Mouse (Mus musculus) forebrain, postnatal 0 days (tissue): ENCODE measurements at regions not wholly inside any gene's neighbourhood (a gene's known extent, or its start where the extent isn't known, plus 50 kb on each side); places are given as distances from the start of the nearest gene placed in this dataset.

Source experiments
- ATAC-seq: fragments of 200-750 bp; cut with Nextera tagmentation; 2 replicates; pipeline ENCODE4 v1.8.0; 2017; ENCODE audit warnings: mild to moderate bottlenecking, moderate library complexity
- DNase-seq: peaks from one replicate; pipeline ENCODE4 v3.0.0-alpha.2; 2015
- H3K27ac ChIP-seq: fragments of 300-500 bp; sonication (generic); 2 replicates; pipeline ENCODE4 v1.5.1; 2014; ENCODE audit warnings: low read depth, mild to moderate bottlenecking, antibody characterized with exemption, low read length, moderate library complexity, mixed read lengths
- H3K27me3 ChIP-seq: fragments of 300-500 bp; sonication (generic); 2 replicates; pipeline ENCODE4 v1.6.1; 2014; ENCODE audit warnings: mild to moderate bottlenecking, low read length, mixed read lengths; ENCODE audit not compliant: insufficient read depth
- H3K36me3 ChIP-seq: fragments of 300-500 bp; sonication (generic); 2 replicates; pipeline ENCODE4 v1.6.1; 2014; ENCODE audit warnings: mild to moderate bottlenecking, moderate library complexity; ENCODE audit not compliant: insufficient read depth
- H3K4me1 ChIP-seq: fragments of 300-500 bp; sonication (generic); 2 replicates; pipeline ENCODE4 v1.6.1; 2014; ENCODE audit warnings: antibody characterized with exemption; ENCODE audit not compliant: insufficient read depth
- H3K4me2 ChIP-seq: fragments of 300-500 bp; sonication (generic); 2 replicates; pipeline ENCODE4 v1.6.1; 2014; ENCODE audit warnings: low read depth, mild to moderate bottlenecking, moderate library complexity
- H3K4me3 ChIP-seq: fragments of 300-500 bp; sonication (generic); 2 replicates; pipeline ENCODE4 v1.5.1; 2014; ENCODE audit warnings: low read depth, low read length, mixed read lengths
- H3K9ac ChIP-seq: fragments of 300-500 bp; sonication (generic); 2 replicates; pipeline ENCODE4 v1.6.1; 2014; ENCODE audit warnings: mild to moderate bottlenecking
- H3K9me3 ChIP-seq: fragments of 300-500 bp; sonication (generic); 2 replicates; pipeline ENCODE4 v1.6.1; 2016; ENCODE audit warnings: low read length
- CTCF ChIP-seq: sonication (generic); IDR thresholded peaks from 2 replicates; pipeline ENCODE4 v1.5.1; 2016; ENCODE audit warnings: antibody characterized with exemption, control low read depth, low read depth
- WGBS: fragments of 180-500 bp; shearing (Covaris S2); extraction: QIAGEN DNeasy Blood & Tissue Kit; methylation state at CpG from one replicate; pipeline ENCODE4 v1.1.7; 2014; 5-methylcytosine and 5-hydroxymethylcytosine counted together

DNA sequence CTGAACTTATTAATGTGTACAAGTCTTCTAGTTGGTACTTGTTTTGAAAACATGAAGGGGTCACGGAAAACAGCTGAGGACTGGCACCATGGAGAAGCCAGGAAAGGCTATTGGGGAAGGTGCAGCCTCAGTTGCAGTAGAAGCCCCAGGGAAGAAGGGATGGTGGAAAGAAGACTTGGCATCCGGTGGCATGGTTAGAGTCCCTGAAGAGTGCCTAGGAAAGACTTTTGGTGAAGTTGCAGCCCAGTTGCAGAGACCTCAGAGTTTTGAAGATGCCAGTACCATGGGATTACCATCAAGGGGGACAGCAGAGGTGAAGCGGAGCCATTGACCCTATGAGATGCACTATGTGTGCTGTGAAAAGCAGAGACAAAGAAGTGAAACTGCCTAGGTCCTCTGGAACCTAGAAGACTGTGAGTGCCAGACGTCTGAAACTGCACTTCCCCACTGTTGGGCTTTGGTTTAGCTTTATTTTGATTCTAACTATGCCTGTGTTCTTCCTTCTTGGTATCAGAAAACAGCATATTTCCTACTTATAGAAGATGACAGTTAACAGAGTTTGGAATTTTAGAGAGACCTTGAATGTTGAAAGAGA, 96.9 kb upstream of the Zfp648 start:
- 83% methylated on average over 4 of the region's 4 CpGs for WGBS
- peaks cover 8% of the 10 kb centered on the region for H3K4me1 ChIP-seq
- H3K27me3 ChIP-seq: no peaks in the 10 kb centered on the region
- H3K9me3 ChIP-seq: no peaks in the 10 kb centered on the region
- H3K4me2 ChIP-seq: no peak overlapping the region
- DNase-seq (no peak), ATAC-seq (no peak)
- H3K4me3 ChIP-seq: no peak overlapping the region
- H3K27ac ChIP-seq: peak overlapping the region; percentile 70
- H3K36me3 ChIP-seq: no peaks in the 10 kb centered on the region
- no peak overlapping the region for H3K9ac ChIP-seq
- no peak for TF ChIP-seq CTCF

DNA sequence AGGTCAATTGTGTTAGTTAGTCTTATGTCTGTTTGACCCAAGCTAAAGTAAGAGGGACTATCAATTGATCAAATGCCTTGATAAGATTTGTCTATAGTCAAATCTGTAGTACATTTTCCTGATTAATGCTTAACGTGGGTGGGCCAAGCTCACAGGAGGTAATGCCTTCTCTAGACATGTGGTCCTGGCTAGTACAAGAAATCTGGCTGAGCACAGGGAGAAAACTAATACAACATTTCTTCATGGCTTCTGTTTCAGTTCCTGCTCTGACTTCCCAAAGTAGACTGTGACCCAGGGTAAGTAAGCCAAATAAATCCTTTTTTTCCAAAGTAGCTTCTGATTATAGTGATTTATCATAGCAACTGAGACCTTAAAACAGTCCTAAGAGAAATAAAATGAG, 96.2 kb upstream of the Zfp648 start:
- Histone ChIP-seq H3K4me3 (no peak overlapping the region), H3K27ac (no peak overlapping the region), H3K9ac (no peak overlapping the region), H3K36me3 (no peaks in the 10 kb centered on the region), H3K4me2 (no peak overlapping the region), H3K4me1 (peaks cover 8% of the 10 kb centered on the region), H3K27me3 (no peaks in the 10 kb centered on the region), H3K9me3 (no peaks in the 10 kb centered on the region)
- ATAC-seq (no peak), DNase-seq (no peak)
- TF ChIP-seq CTCF: no peak
- WGBS: 80% methylated on average over 1 of the region's 1 CpGs

DNA sequence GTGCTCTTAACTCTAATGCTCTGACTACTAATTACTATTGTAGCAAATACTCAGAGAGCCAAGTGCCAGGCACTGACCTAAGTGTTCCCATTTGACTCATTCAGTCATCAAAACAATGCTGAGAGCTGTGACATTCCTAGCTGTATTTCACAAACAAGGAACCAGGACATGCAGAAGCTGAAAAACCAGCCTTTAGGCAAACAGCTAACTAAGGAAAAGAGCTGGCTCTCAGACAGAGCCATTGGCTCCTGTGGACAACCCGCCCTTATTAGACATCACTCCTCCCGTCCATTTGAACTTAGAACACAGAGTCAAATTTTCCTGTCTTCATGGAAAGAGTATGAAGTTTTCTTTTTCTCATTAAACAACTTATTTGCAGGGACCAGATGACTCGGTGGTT, 88.5 kb upstream of the Zfp648 start:
- Histone ChIP-seq H3K27ac (no peak overlapping the region), H3K4me2 (no peak overlapping the region), H3K36me3 (no peaks in the 10 kb centered on the region), H3K9ac (no peak overlapping the region), H3K27me3 (no peaks in the 10 kb centered on the region), H3K4me1 (no peaks in the 10 kb centered on the region), H3K4me3 (no peak overlapping the region), H3K9me3 (no peaks in the 10 kb centered on the region)
- no peak for ATAC-seq
- 64% methylated on average over 3 of the region's 3 CpGs for WGBS
- DNase-seq: no peak
- TF ChIP-seq CTCF: no peak

DNA sequence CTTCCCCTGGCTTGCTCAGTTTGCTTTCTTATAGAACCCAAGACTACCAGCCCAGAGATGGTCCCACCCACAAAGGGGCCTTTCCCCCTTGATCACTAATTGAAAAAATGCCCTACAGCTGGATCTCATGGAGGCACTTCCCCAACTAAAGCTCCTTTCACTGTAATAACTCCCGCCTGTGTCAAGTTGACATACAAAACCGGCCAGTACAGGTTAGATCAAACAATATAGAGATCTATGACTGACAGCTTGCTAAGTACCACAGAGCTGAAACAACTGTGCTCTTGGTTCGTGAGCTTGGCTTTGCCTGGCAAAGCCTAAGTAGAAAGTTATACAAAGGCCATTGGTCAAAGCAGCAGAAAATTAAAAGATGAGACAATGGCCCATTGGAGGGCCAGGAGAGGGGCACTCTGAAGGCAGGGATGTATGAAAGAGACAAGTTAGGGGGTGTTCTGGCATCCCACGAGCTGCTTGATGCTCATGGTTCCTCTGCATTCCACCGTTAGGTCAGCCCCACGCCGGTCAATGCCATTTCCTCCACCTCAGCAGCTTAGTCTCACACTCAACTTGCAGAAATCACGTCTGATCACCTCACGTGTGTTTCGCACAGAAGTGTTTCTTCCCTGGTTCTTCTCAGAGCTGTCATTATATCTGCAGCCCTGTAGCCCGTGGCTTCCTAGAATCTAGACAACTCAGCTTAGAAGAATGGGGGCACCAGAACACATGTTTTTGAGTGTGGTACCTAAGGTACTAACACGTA, 87.5 kb upstream of the Zfp648 start:
- H3K27ac ChIP-seq: no peak overlapping the region
- no peak overlapping the region for H3K9ac ChIP-seq
- no peaks in the 10 kb centered on the region for H3K27me3 ChIP-seq
- no peaks in the 10 kb centered on the region for H3K36me3 ChIP-seq
- WGBS: 71% methylated on average over 12 of the region's 12 CpGs
- H3K4me1 ChIP-seq: no peaks in the 10 kb centered on the region
- H3K9me3 ChIP-seq: no peaks in the 10 kb centered on the region
- H3K4me3 ChIP-seq: no peak overlapping the region
- DNase-seq (no peak), ATAC-seq (no peak)
- H3K4me2 ChIP-seq: no peak overlapping the region
- no peak for TF ChIP-seq CTCF

DNA sequence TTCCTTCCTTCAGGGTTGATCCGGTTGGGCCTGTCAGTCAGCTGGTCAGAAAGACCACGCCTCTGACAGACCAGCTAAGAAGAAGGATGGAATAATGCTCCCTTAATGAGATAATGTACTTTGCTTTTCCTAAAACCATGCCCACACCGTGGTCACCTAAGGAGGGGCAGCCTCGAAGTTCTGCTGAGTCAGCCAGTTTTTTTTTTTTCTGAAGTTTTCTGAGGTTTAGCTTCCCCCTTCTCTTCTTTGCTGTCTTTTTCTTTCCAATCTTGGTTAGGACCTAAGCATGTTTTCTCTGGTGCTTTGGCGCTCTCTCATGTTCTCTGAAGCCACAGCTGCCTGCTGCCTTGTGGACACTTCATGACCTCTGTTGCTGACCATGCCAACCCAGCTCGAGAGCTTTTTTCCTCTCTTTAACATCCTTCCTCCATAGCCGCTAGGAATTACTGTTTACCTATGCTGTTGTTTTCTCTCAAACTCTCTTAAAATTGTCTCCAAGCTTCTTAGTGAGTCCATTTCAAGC, 84.7 kb upstream of the Zfp648 start:
- Histone ChIP-seq H3K27ac (no peak overlapping the region), H3K27me3 (no peaks in the 10 kb centered on the region), H3K9ac (no peak overlapping the region), H3K9me3 (no peaks in the 10 kb centered on the region), H3K4me2 (no peak overlapping the region), H3K36me3 (no peaks in the 10 kb centered on the region), H3K4me3 (no peak overlapping the region), H3K4me1 (no peaks in the 10 kb centered on the region)
- no peak for TF ChIP-seq CTCF
- DNase-seq: no peak
- ATAC-seq: no peak
- 89% methylated on average over 7 of the region's 7 CpGs for WGBS

DNA sequence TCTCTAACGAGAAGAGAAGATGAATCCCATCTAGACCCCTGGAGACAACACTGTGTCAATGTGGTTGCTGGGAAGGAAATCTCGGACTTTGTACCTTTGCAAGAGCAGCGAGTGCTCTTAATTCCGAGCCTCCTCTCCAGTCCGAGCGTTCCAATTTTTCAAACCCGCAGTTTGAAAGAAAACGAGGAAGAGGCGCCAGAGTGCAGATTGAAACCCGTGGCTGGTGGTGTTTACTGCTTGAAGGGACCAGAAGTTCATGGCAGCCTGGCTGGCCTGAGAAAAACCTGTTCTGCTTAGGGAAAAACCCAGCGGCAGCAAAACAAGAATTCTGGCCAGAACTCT, 83.7 kb upstream of the Zfp648 start:
- no peak overlapping the region for H3K4me3 ChIP-seq
- ATAC-seq: no peak
- H3K9me3 ChIP-seq: no peaks in the 10 kb centered on the region
- no peaks in the 10 kb centered on the region for H3K36me3 ChIP-seq
- H3K27me3 ChIP-seq: no peaks in the 10 kb centered on the region
- no peaks in the 10 kb centered on the region for H3K4me1 ChIP-seq
- H3K4me2 ChIP-seq: peak overlapping the region; percentile 27
- peak; percentile 19 for DNase-seq
- no peak for TF ChIP-seq CTCF
- peak overlapping the region; percentile 28; the same call in 1 of the 2 replicates for H3K9ac ChIP-seq
- 23% methylated on average over 11 of the region's 11 CpGs for WGBS
- peak overlapping the region; percentile 24; the same call in 1 of the 2 replicates for H3K27ac ChIP-seq

DNA sequence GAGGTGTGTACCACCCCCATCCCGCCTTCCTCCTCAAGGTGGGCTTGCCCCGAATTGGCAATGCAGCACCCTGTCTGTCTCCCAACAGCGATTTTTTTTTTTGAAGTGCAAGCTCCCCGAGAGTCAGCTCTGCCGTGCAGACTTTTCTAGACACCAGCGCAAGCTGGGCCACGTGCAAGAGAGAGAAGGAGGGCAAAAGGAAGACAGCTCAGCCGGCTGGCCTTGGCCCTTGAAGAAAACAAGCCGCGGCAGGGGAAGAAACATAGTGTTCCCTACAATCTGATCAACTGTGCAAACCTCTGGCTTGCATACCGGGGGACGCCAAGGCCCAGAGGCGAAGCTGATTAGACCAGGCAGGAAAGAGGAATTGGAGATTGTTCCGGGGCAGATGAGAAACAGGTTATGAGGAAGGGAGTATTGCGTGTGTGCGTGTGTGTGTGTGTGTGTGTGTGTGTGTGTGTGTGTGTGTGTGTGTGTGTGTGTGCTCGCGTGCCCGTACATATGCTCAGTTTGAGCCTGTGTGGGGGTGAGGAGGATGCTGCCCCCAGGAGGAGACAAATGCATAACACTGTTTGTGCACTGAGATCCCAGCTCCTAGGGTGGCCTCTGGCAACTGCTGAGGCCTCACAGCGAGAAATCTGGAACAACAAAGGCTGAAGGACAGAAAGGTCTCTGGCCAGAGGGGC, 83.2 kb upstream of the Zfp648 start:
- peak; percentile 22 for DNase-seq
- Histone ChIP-seq H3K27me3 (no peaks in the 10 kb centered on the region), H3K9ac (peak overlapping the region; percentile 28; the same call in 1 of the 2 replicates), H3K4me2 (peak overlapping the region; percentile 27), H3K4me1 (no peaks in the 10 kb centered on the region), H3K36me3 (no peaks in the 10 kb centered on the region), H3K27ac (peak overlapping the region; percentile 24; the same call in 1 of the 2 replicates), H3K4me3 (no peak overlapping the region), H3K9me3 (no peaks in the 10 kb centered on the region)
- ATAC-seq: peak; percentile 76
- 44% methylated on average over 20 of the region's 20 CpGs for WGBS
- peak; percentile 49 for TF ChIP-seq CTCF
